Mouse (Mus musculus) NIH3T3 (cell line): ENCODE data around the gene Oas1d.
A peak's percentile ranks its signal among the peaks of the same experiment; 100 is the strongest.
"Not testable (repeated sequence)": the region's sequence is repeated elsewhere in the genome, so short reads cannot be mapped to it uniquely, and the experiment has no call there.

ENCODE experiments used
- DNase-seq: peaks from one replicate; pipeline ENCODE4 v3.0.0-alpha.2; 2012; ENCODE audit warnings: low read depth

Gene Oas1d

DNA sequence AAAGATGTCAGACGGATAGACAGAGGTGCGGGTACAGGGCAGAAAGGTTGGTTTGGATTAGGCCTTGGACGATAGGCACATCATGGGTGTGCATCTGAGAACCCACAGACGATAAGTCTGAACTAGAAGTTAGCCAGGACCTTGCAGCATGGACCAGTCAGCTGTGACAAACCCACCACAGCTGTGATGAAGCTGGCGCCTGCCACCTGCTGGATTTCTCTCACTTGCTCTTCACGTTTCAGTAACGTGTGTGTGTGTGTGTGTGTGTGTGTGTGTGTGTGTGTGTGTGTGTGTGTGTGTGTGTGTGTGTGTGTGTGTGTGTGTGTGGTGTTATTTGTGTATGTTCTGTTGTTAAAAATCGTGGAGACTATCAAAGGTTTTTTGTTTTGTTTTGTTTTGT lies at the start of gene Oas1d:
Gene Oas1d, plus strand, starts transcription at position 333 of the 400 bp plus-strand sequence.
- not testable (repeated sequence) for DNase-seq

GRCm38 (mm10) chr5:120865336-120865860 lies 48.9 kb upstream of the Oas1d start:
- DNase-seq = peak; percentile 36

DNA sequence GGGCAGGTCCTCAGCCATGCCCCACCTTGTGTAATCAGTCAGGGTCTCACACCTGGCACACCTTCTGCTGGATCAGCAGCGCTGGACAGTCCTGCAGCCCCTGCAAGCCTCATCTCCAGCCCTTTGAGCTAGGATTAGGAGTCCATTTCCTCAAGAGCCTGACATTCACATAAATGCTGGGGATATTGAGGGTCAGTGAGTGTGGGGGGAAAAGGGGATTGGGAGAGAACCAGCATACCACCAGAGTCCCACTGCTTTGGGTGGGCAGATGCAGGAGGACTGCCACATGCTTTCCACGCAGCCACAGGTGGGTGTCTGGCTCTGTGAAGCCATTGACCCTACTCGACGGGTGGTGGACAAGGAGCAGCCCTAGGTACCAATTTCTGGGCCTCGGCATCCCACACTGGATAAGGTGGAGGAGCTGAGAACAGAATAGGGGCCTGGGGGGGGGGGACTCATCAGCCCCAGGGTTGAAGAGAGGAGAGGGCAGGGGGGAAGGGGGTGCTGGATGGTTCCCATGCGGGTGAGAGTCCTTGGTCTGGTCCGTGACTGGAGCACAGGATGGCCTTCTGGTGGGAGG lies 44.8 kb upstream of the Oas1d start:
- DNase-seq = no peak

GRCm38 (mm10) chr5:120870081-120870480 lies 44.3 kb upstream of the Oas1d start:
- no peak for DNase-seq

DNA sequence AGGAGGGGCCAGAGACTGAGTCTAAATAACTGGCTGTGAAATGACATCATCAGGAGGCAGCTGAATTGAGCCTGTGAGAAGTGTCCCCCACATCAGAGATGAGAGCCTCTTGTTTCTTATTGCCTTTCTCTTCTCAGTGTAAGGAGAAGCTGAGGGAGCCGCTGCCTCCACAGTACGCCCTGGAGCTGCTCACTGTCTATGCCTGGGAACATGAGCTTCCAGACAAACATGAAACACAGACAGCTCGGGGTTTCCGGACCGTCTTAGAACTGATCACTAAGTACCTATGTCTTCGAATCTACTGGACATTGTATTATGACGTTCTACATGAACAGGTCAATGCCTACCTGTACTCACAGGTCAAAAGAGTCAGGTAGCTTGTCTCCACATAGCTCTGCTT lies 43.6 kb upstream of the Oas1d start:
- no peak for DNase-seq

- DNase-seq = no peak
Observed at GRCm38 (mm10) chr5:120871469-120871868, 42.9 kb upstream of the Oas1d start.

- DNase-seq = not testable (repeated sequence)
Observed at GRCm38 (mm10) chr5:120876839-120877238, 37.5 kb upstream of the Oas1d start.

DNA sequence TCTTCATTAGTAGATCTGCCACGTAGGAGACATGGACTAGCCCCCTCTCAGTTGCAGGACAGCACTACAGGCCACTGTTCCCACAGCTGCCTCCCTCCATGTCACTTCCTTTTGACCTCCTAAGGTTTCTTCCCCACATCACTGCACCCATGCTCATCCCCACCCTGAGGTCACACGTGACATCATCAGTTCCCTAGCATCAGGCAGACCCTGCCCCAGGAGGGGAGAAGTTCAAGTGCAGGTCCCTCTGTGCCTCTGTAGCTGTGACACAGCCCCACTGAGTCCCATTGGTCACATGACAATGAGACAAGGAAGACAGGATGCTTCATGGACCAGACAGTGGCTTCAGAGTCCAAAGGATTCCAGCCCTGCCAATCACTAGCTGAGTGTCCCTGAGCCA lies 36.9 kb upstream of the Oas1d start:
- DNase-seq = not testable (repeated sequence)

DNA sequence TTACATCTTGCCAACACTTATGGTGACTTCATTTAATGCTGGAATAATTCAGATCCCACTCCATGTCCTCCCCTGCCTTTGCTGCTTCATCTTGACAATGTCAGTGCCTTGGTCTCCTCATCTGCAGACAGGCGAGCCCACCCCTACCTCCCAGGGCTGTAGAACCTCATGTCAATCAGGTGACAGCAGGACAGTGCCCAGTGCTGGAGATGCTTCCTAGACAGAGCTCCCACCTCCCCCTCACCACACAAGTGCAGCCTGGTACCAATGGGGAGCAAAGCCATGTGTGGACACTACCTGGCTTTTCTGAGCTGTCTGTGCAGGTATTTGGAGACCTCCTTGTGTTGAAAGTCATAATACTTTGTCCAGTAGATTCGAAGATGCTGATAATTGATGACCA lies 35.5 kb upstream of the Oas1d start:
- DNase-seq = not testable (repeated sequence)

DNA sequence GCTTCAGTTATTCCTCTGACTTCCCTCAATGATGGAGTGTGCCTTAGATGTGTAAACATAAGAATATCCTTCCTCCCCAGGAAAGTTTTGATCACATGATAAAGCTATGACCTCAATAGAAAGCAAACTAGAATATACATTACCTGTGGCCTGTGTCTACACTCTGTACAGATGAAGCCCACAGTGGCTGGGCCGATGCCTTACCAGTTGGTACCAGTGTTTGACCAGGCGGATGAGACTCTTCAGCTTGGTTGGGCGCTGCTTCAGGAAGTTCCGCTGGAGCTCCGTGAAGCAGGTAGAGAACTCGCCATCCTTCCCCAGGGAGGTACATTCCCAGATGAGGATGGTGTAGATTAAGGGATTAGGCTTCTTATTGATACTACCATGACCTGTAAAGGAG lies 32.7 kb upstream of the Oas1d start:
- DNase-seq = not testable (repeated sequence)

GRCm38 (mm10) chr5:120887413-120887812 lies 26.9 kb upstream of the Oas1d start, which contains the start of gene Oas1g:
Oas1g (minus strand) TSS chr5:120887613.
- DNase-seq = not testable (repeated sequence)

GRCm38 (mm10) chr5:120887831-120888230 lies 26.5 kb upstream of the Oas1d start:
- no peak for DNase-seq

DNA sequence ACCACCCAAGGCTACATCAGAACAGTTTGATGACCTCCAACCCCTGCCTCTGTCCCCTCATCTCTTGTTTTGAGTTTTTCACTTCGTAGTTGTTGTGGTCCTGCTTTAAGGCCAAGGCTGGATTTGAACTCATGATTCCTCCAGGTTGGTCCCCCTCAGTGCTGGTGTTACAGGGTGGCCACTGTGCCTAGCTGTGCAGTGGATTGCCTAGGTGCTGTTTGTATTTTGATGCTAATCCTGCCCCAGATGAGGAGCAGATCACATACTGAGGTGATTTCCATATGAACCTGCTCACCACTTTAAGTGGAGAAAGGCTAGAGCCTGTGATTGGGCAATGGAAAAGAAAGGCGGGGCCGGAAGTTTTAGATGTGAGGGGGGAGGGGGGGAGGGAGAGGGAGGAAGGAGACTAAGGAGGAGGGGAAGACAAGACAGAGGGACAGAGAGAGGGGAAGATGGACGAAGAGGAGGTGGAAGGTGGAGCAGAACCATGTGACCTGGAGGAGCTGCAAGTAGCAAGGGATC lies 26.0 kb upstream of the Oas1d start:
- not testable (repeated sequence) for DNase-seq

DNA sequence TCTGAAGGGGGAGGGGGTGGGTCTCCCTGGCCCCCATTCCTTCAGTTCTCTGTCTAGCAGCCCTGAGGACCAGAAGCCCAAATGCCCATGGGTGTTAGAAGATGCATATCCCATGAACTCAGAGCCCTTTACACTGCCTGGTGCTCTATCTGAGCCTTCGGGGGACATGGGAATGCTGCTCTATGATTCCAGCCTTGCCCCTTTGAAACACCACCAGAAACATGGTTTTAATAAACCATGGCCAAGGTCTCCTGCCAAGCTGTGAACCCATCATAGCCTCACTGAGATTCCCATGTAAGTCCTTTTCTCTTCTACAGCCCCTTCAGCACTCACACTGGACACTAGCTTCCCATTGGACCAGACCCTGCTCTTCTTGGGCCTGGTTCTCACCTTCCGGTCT lies 24.3 kb upstream of the Oas1d start:
- DNase-seq = no peak

- DNase-seq = no peak
Observed at GRCm38 (mm10) chr5:120890991-120891390, 23.3 kb upstream of the Oas1d start.

GRCm38 (mm10) chr5:120891566-120892242 lies 22.6 kb upstream of the Oas1d start:
- DNase-seq = not testable (repeated sequence)

- no peak for DNase-seq
Observed at GRCm38 (mm10) chr5:120892243-120892660, 22.1 kb upstream of the Oas1d start.

- not testable (repeated sequence) for DNase-seq
Observed at GRCm38 (mm10) chr5:120893866-120894265, 20.5 kb upstream of the Oas1d start.

GRCm38 (mm10) chr5:120894692-120895091 lies 19.6 kb upstream of the Oas1d start:
- DNase-seq = not testable (repeated sequence)

- no peak for DNase-seq
Observed at GRCm38 (mm10) chr5:120895231-120895900, 19.0 kb upstream of the Oas1d start.

DNA sequence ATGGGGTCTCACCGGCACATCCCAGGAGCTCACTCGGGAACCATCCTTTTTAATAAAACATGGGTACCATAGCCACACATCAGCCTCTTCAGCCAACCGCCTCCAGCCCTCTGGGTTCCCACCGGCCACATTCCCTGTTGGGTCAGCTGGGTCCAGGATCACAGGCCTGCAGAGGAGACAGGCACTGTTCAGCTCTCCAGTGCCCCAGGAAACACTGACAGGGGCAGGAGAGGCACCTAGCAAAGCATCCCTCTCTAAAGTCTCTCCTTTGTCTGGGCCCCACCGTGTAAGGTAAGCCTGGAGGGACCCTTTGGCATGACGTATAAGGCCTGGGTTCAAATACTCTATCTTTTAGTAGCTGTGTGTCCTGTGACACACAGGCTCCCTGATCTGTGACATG lies 16.0 kb upstream of the Oas1d start:
- DNase-seq = no peak

GRCm38 (mm10) chr5:120898726-120899125 lies 15.6 kb upstream of the Oas1d start:
- DNase-seq = no peak

DNA sequence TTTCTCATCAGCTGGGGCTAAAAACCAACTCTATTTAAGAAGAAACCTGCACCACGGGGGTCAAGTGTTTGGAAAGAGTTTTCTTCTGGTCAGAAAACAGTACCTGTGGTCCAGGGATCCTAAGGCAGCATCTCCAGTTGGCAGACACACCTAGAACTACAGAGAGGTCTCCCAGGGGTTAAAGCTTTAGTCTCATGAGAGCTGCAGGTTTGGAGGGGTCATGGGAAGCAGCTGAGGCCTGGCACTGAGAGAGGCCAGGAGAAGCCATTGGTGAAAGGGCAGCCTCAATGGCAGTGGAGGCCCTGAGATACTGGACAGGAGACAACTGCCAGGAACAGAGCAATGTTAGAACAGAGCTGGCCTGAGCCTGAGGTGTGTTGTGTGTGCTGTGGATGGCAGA lies 13.7 kb upstream of the Oas1d start:
- DNase-seq = no peak
